Mouse (Mus musculus): ENCODE results near the gene Napb. TPM values are rescaled to one million over a fixed set of nuclear protein-coding genes. Genes with fewer than 3 reads are reported as not detected.

Napb gene
- polyA plus RNA-seq, 1 experiment from 2014 or later, result 5.5 TPM

GRCm38 (mm10) chr2:148743846-148744407, 11.7 kb upstream of the Napb start:
- no peak overlapping the region for H3K4me3 ChIP-seq (ENCODE audit: low read depth, low read length)
- no peaks in the 10 kb centered on the region for H3K36me3 ChIP-seq (ENCODE audit: control insufficient read depth, insufficient read depth, low read length)
- DNase-seq (ENCODE audit: low spot score) (no peak), ATAC-seq (replicated peaks; ENCODE audit: low FRiP score, low TSS enrichment, low read depth) (no peak)
- no peaks in the 10 kb centered on the region for H3K4me1 ChIP-seq (replicated peaks; ENCODE audit: control insufficient read depth, insufficient read depth, low read length)
- H3K9ac ChIP-seq (ENCODE audit: low read length), result no peak overlapping the region
- no peaks in the 10 kb centered on the region for H3K27me3 ChIP-seq (replicated peaks; ENCODE audit: control insufficient read depth, insufficient read depth, low read length)
- 82% methylated on average over 3 of the region's 3 CpGs for WGBS
- no peaks in the 10 kb centered on the region for H3K9me3 ChIP-seq (ENCODE audit: control insufficient read depth, low read length)
- H3K4me2 ChIP-seq (ENCODE audit: low read length), result no peak overlapping the region
- H3K27ac ChIP-seq (ENCODE audit: low read depth), result no peak overlapping the region

- Histone ChIP-seq H3K27me3 (replicated peaks; ENCODE audit: control insufficient read depth, insufficient read depth, low read length) (no peaks in the 10 kb centered on the region), H3K27ac (ENCODE audit: low read depth) (no peak overlapping the region), H3K9me3 (ENCODE audit: control insufficient read depth, low read length) (no peaks in the 10 kb centered on the region), H3K9ac (ENCODE audit: low read length) (no peak overlapping the region), H3K4me2 (ENCODE audit: low read length) (no peak overlapping the region), H3K4me1 (replicated peaks; ENCODE audit: control insufficient read depth, insufficient read depth, low read length) (no peaks in the 10 kb centered on the region), H3K4me3 (ENCODE audit: low read depth, low read length) (no peak overlapping the region), H3K36me3 (ENCODE audit: control insufficient read depth, insufficient read depth, low read length) (no peaks in the 10 kb centered on the region)
- WGBS, result 71% methylated on average over 3 of the region's 3 CpGs
- ATAC-seq (replicated peaks; ENCODE audit: low FRiP score, low TSS enrichment, low read depth) (no peak), DNase-seq (ENCODE audit: low spot score) (no peak)
Measured at GRCm38 (mm10) chr2:148743001-148743400, 10.7 kb upstream of the Napb start.

GRCm38 (mm10) chr2:148731614-148732326, 497 bp downstream of the Napb start:
- H3K27ac ChIP-seq (ENCODE audit: low read depth), result no peak overlapping the region
- under 1% methylated on average over 35 of the region's 35 CpGs for WGBS

GRCm38 (mm10) chr2:148719271-148719995, 12.8 kb downstream of the Napb start:
- DNase-seq (ENCODE audit: low spot score), result no peak
- no peak overlapping the region for H3K9ac ChIP-seq (ENCODE audit: low read length)
- no peak overlapping the region for H3K27ac ChIP-seq (ENCODE audit: low read depth)
- no peak overlapping the region for H3K4me2 ChIP-seq (ENCODE audit: low read length)
- no peaks in the 10 kb centered on the region for H3K27me3 ChIP-seq (replicated peaks; ENCODE audit: control insufficient read depth, insufficient read depth, low read length)
- no peaks in the 10 kb centered on the region for H3K4me1 ChIP-seq (replicated peaks; ENCODE audit: control insufficient read depth, insufficient read depth, low read length)
- no peak for ATAC-seq (replicated peaks; ENCODE audit: low FRiP score, low TSS enrichment, low read depth)
- WGBS, result 70% methylated on average over 2 of the region's 2 CpGs
- no peaks in the 10 kb centered on the region for H3K36me3 ChIP-seq (ENCODE audit: control insufficient read depth, insufficient read depth, low read length)
- H3K4me3 ChIP-seq (ENCODE audit: low read depth, low read length), result no peak overlapping the region
- H3K9me3 ChIP-seq (ENCODE audit: control insufficient read depth, low read length), result no peaks in the 10 kb centered on the region

More at GRCm38 (mm10) chr2:148731614-148732326, 497 bp downstream of the Napb start:
- Histone ChIP-seq H3K4me2 (ENCODE audit: low read length) (peak overlapping the region; percentile 80), H3K4me3 (ENCODE audit: low read depth, low read length) (peak overlapping the region; percentile 63), H3K27me3 (replicated peaks; ENCODE audit: control insufficient read depth, insufficient read depth, low read length) (no peaks in the 10 kb centered on the region), H3K4me1 (replicated peaks; ENCODE audit: control insufficient read depth, insufficient read depth, low read length) (peaks cover 3% of the 10 kb centered on the region; the same call in 1 of the 2 replicates), H3K9ac (ENCODE audit: low read length) (peak overlapping the region; percentile 69), H3K9me3 (ENCODE audit: control insufficient read depth, low read length) (peaks cover 3% of the 10 kb centered on the region; the same call in 1 of the 2 replicates), H3K36me3 (ENCODE audit: control insufficient read depth, insufficient read depth, low read length) (no peaks in the 10 kb centered on the region)
- peak; percentile 77 for ATAC-seq (replicated peaks; ENCODE audit: low FRiP score, low TSS enrichment, low read depth)
- DNase-seq (ENCODE audit: low spot score), result peak; percentile 74

- no peak overlapping the region for H3K4me2 ChIP-seq (ENCODE audit: low read length)
- no peak overlapping the region for H3K4me3 ChIP-seq (ENCODE audit: low read depth, low read length)
- H3K36me3 ChIP-seq (ENCODE audit: control insufficient read depth, insufficient read depth, low read length), result 0 out of 2 replicates have a peak, but pooled peaks cover 3% of the 10 kb centered on the region
- WGBS, result 77% methylated on average over 2 of the region's 2 CpGs
- no peak for ATAC-seq (replicated peaks; ENCODE audit: low FRiP score, low TSS enrichment, low read depth)
- H3K9me3 ChIP-seq (ENCODE audit: control insufficient read depth, low read length), result no peaks in the 10 kb centered on the region
- no peaks in the 10 kb centered on the region for H3K4me1 ChIP-seq (replicated peaks; ENCODE audit: control insufficient read depth, insufficient read depth, low read length)
- H3K9ac ChIP-seq (ENCODE audit: low read length), result no peak overlapping the region
- H3K27ac ChIP-seq (ENCODE audit: low read depth), result no peak overlapping the region
- DNase-seq (ENCODE audit: low spot score), result no peak
- no peaks in the 10 kb centered on the region for H3K27me3 ChIP-seq (replicated peaks; ENCODE audit: control insufficient read depth, insufficient read depth, low read length)
Measured at GRCm38 (mm10) chr2:148717072-148717471, 15.2 kb downstream of the Napb start.

- no peaks in the 10 kb centered on the region for H3K9me3 ChIP-seq (ENCODE audit: control insufficient read depth, low read length)
- H3K4me3 ChIP-seq (ENCODE audit: low read depth, low read length), result no peak overlapping the region
- no peak overlapping the region for H3K27ac ChIP-seq (ENCODE audit: low read depth)
- DNase-seq (ENCODE audit: low spot score) (no peak), ATAC-seq (replicated peaks; ENCODE audit: low FRiP score, low TSS enrichment, low read depth) (no peak)
- no peaks in the 10 kb centered on the region for H3K27me3 ChIP-seq (replicated peaks; ENCODE audit: control insufficient read depth, insufficient read depth, low read length)
- H3K36me3 ChIP-seq (ENCODE audit: control insufficient read depth, insufficient read depth, low read length), result peaks cover 11% of the 10 kb centered on the region; the same call in 1 of the 2 replicates
- no peak overlapping the region for H3K9ac ChIP-seq (ENCODE audit: low read length)
- WGBS, result 65% methylated on average over 3 of the region's 3 CpGs
- H3K4me2 ChIP-seq (ENCODE audit: low read length), result no peak overlapping the region
- H3K4me1 ChIP-seq (replicated peaks; ENCODE audit: control insufficient read depth, insufficient read depth, low read length), result no peaks in the 10 kb centered on the region
Measured at GRCm38 (mm10) chr2:148712326-148712725, 19.9 kb downstream of the Napb start.

- DNase-seq (ENCODE audit: low spot score) (no peak), ATAC-seq (replicated peaks; ENCODE audit: low FRiP score, low TSS enrichment, low read depth) (no peak)
- Histone ChIP-seq H3K4me3 (ENCODE audit: low read depth, low read length) (no peak overlapping the region), H3K4me1 (replicated peaks; ENCODE audit: control insufficient read depth, insufficient read depth, low read length) (no peaks in the 10 kb centered on the region), H3K36me3 (ENCODE audit: control insufficient read depth, insufficient read depth, low read length) (peaks cover 12% of the 10 kb centered on the region; the same call in 1 of the 2 replicates), H3K4me2 (ENCODE audit: low read length) (no peak overlapping the region), H3K27ac (ENCODE audit: low read depth) (no peak overlapping the region), H3K27me3 (replicated peaks; ENCODE audit: control insufficient read depth, insufficient read depth, low read length) (no peaks in the 10 kb centered on the region), H3K9me3 (ENCODE audit: control insufficient read depth, low read length) (no peaks in the 10 kb centered on the region), H3K9ac (ENCODE audit: low read length) (no peak overlapping the region)
- 85% methylated on average over 6 of the region's 6 CpGs for WGBS
Measured at GRCm38 (mm10) chr2:148707202-148707530, 25.1 kb downstream of the Napb start.

GRCm38 (mm10) chr2:148706409-148707201, 25.7 kb downstream of the Napb start:
- WGBS, result 79% methylated on average over 15 of the region's 15 CpGs
- Histone ChIP-seq H3K27me3 (replicated peaks; ENCODE audit: control insufficient read depth, insufficient read depth, low read length) (no peaks in the 10 kb centered on the region), H3K4me1 (replicated peaks; ENCODE audit: control insufficient read depth, insufficient read depth, low read length) (no peaks in the 10 kb centered on the region), H3K9ac (ENCODE audit: low read length) (no peak overlapping the region), H3K27ac (ENCODE audit: low read depth) (no peak overlapping the region), H3K4me2 (ENCODE audit: low read length) (no peak overlapping the region), H3K36me3 (ENCODE audit: control insufficient read depth, insufficient read depth, low read length) (peaks cover 8% of the 10 kb centered on the region; the same call in 1 of the 2 replicates), H3K4me3 (ENCODE audit: low read depth, low read length) (no peak overlapping the region), H3K9me3 (ENCODE audit: control insufficient read depth, low read length) (no peaks in the 10 kb centered on the region)
- DNase-seq (ENCODE audit: low spot score), result no peak
- no peak; the same call in 1 of the 2 replicates for ATAC-seq (replicated peaks; ENCODE audit: low FRiP score, low TSS enrichment, low read depth)
